Mouse (Mus musculus): Measurements from ENCODE around the gene Lck. TPM values are rescaled to one million over a fixed set of nuclear protein-coding genes. Genes with fewer than 3 reads are reported as not detected.
"Not testable (repeated sequence)": the region's sequence is repeated elsewhere in the genome, so short reads cannot be mapped to it uniquely, and the experiment has no call there.

The Lck gene
- polyA plus RNA-seq, 1 experiment from 2014 or later = 5.7 TPM

DNA sequence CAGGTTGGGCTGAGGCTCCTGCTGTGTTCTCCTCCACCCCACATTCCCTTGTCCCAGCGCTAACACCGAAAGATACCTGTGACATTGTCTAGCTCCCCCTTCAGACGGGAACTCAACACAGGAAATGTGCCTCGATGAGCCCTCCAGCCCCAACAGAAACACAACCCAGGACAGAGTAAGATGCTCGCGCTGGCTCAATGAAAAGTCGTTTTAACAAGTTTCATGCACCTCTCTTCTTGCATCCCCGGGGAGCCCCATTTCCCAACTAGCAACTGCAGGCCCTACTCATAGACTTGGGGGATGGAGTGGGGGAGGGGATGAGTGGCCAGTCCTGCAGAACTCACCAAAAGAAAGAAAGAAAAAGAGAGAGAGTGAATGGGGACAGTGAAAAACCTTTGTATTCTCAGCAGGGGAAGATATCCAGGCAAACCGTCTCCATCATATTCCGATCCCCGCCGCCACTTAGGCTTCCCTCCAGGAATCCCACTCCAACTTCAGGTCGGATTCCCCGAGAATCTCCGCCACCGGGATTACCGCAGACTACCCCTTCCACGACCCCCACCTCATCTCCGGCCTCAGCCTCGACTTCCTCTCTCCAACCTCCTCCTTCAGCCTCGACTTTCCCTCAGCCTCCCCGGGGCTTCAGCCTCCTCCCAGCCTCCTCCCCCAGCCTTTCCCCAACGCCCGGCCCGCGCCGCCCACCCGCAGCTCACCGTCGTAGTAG is 31.4 kb downstream of the Lck start:
- H3K27me3 ChIP-seq (ENCODE audit: insufficient read depth, low read length) = no peaks in the 10 kb centered on the region
- peak; percentile 34; the same call in 1 of the 2 replicates for TF ChIP-seq CTCF (IDR thresholded peaks at IDR 0.05; ENCODE audit: low read depth)
- peak overlapping the region; percentile 72 for H3K27ac ChIP-seq (ENCODE audit: low read depth)
- H3K9ac ChIP-seq = peak overlapping the region; percentile 75
- peak overlapping the region; percentile 75 for H3K4me3 ChIP-seq (ENCODE audit: low read depth, low read length)
- H3K4me2 ChIP-seq = peak overlapping the region; percentile 80
- ATAC-seq (ENCODE audit: insufficient read depth) (peak; percentile 7; the same call in 1 of the 2 replicates), DNase-seq (peak; percentile 44)
- H3K9me3 ChIP-seq (ENCODE audit: low read depth, low read length) = no peaks in the 10 kb centered on the region
- H3K36me3 ChIP-seq (ENCODE audit: insufficient read depth) = peaks cover 18% of the 10 kb centered on the region
- no peaks in the 10 kb centered on the region for H3K4me1 ChIP-seq (ENCODE audit: insufficient read depth)
- 2% methylated on average over 30 of the region's 30 CpGs for WGBS

DNA sequence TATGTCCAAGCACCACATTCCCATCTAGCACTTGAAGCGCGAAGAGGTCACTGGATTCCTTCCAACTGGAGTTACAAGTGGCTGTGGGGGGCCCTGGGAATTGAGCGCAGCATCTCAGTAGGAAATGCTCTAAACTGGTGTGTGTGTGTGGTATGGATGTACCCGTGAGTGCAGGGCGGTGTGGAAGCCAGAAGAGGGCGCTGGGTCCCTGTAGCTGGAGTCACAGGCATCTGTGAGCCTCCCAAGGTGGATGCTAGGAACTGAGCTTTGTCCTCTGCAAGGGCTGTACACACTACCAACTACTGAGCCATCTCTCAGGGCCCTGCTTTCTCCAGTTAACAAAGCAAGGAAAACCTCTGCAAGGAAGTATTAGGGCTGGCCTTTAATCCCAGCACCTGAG is 33.4 kb downstream of the Lck start:
- TF ChIP-seq CTCF (IDR thresholded peaks at IDR 0.05; ENCODE audit: low read depth) = peak; percentile 48
- peak; percentile 23 for DNase-seq
- Histone ChIP-seq H3K4me1 (ENCODE audit: insufficient read depth) (no peaks in the 10 kb centered on the region), H3K36me3 (ENCODE audit: insufficient read depth) (peaks cover 27% of the 10 kb centered on the region), H3K9me3 (ENCODE audit: low read depth, low read length) (no peaks in the 10 kb centered on the region), H3K27me3 (ENCODE audit: insufficient read depth, low read length) (no peaks in the 10 kb centered on the region), H3K4me2 (no peak overlapping the region), H3K27ac (ENCODE audit: low read depth) (no peak overlapping the region), H3K4me3 (ENCODE audit: low read depth, low read length) (no peak overlapping the region), H3K9ac (no peak overlapping the region; the same call in 1 of the 2 replicates)
- 86% methylated on average over 6 of the region's 6 CpGs for WGBS
- no peak for ATAC-seq (ENCODE audit: insufficient read depth)

DNA sequence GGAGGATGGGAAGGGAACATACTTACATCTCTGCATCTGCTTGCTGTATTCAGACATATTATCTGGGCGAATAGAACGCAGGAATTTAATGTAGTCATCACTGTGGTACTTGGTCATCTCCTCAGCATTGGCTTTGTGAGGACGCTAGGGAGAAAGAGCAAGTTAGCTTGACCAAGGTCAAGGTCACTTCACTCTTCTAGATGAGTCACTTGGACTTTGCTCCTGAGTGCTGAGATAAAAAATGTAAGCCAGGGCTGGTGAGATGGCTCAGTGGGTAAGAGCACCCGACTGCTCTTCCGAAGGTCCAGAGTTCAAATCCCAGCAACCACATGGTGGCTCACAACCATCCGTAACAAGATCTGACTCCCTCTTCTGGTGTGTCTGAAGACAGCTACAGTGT is 44.5 kb downstream of the Lck start:
- DNase-seq; H3K27me3 ChIP-seq (ENCODE audit: insufficient read depth, low read length): not testable (repeated sequence)

DNA sequence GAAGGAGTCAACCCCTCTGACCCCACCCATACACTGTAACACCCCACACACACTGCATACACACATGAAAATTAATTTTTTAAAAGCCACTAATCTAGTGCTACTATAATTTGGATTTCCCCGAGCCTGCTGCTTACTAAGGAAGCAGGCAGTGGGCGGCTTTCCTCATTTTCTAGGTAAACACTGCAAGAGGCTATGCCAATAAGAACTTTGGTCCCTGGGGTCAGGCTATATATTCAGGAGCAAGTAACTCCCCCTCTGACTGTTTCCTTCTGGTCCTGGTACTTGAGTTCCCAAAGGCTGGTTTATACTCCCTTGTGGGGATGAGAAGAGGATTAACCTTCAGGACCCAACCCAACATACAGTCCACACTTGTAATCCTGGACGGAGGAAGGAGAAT is 47.6 kb downstream of the Lck start:
- 82% methylated on average over 3 of the region's 3 CpGs for WGBS
- Histone ChIP-seq H3K4me2 (no peak overlapping the region), H3K27me3 (ENCODE audit: insufficient read depth, low read length) (no peaks in the 10 kb centered on the region), H3K4me3 (ENCODE audit: low read depth, low read length) (no peak overlapping the region), H3K9me3 (ENCODE audit: low read depth, low read length) (no peaks in the 10 kb centered on the region), H3K4me1 (ENCODE audit: insufficient read depth) (no peaks in the 10 kb centered on the region), H3K36me3 (ENCODE audit: insufficient read depth) (peaks cover 95% of the 10 kb centered on the region), H3K27ac (ENCODE audit: low read depth) (no peak overlapping the region), H3K9ac (no peak overlapping the region)
- no peak for TF ChIP-seq CTCF (IDR thresholded peaks at IDR 0.05; ENCODE audit: low read depth)
- ATAC-seq (ENCODE audit: insufficient read depth) = no peak
- DNase-seq = no peak

More for the DNA sequence above, 44.5 kb downstream of the Lck start:
- H3K4me1 ChIP-seq (ENCODE audit: insufficient read depth); H3K9ac ChIP-seq; H3K27ac ChIP-seq (ENCODE audit: low read depth); H3K9me3 ChIP-seq (ENCODE audit: low read depth, low read length); H3K4me3 ChIP-seq (ENCODE audit: low read depth, low read length); ATAC-seq (ENCODE audit: insufficient read depth); H3K4me2 ChIP-seq: not testable (repeated sequence)
- 96% methylated on average over 5 of the region's 6 CpGs for WGBS
- peaks cover 92% of the 10 kb centered on the region for H3K36me3 ChIP-seq (ENCODE audit: insufficient read depth)

GRCm38 (mm10) chr4:129525338-129525737 is 48.1 kb downstream of the Lck start:
- no peak overlapping the region for H3K27ac ChIP-seq (ENCODE audit: low read depth)
- 86% methylated on average over 5 of the region's 5 CpGs for WGBS

DNA sequence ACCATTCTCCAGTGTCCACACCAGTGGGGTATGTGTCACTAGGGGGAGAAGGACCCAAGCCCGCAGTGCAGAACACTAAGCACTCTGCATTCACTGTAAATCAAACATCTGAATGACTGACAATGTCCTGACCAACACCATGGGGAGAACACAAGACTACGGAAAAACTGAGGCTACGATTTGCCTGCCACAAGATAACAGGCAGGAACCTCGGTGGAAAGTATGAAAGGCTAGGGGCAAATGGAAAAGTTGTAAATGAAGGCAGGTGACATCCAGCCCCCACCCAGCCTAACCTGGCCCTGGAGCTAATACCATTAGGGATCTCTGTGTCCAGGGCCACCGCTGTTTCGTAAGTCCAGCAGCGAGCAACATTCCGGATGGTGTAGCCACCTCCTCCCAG is 54.9 kb downstream of the Lck start:
- peaks cover 79% of the 10 kb centered on the region for H3K36me3 ChIP-seq (ENCODE audit: insufficient read depth)
- H3K9ac ChIP-seq = no peak overlapping the region
- no peaks in the 10 kb centered on the region for H3K9me3 ChIP-seq (ENCODE audit: low read depth, low read length)
- H3K4me2 ChIP-seq = no peak overlapping the region
- no peaks in the 10 kb centered on the region for H3K27me3 ChIP-seq (ENCODE audit: insufficient read depth, low read length)
- H3K4me3 ChIP-seq (ENCODE audit: low read depth, low read length) = no peak overlapping the region
- WGBS = 82% methylated on average over 8 of the region's 8 CpGs
- no peak for TF ChIP-seq CTCF (IDR thresholded peaks at IDR 0.05; ENCODE audit: low read depth)
- no peaks in the 10 kb centered on the region for H3K4me1 ChIP-seq (ENCODE audit: insufficient read depth)
- no peak for ATAC-seq (ENCODE audit: insufficient read depth)
- no peak for DNase-seq
- H3K27ac ChIP-seq (ENCODE audit: low read depth) = no peak overlapping the region

More at GRCm38 (mm10) chr4:129525338-129525737, 48.1 kb downstream of the Lck start:
- Histone ChIP-seq H3K4me2 (no peak overlapping the region), H3K4me1 (ENCODE audit: insufficient read depth) (no peaks in the 10 kb centered on the region), H3K4me3 (ENCODE audit: low read depth, low read length) (no peak overlapping the region), H3K27me3 (ENCODE audit: insufficient read depth, low read length) (no peaks in the 10 kb centered on the region), H3K9me3 (ENCODE audit: low read depth, low read length) (no peaks in the 10 kb centered on the region), H3K9ac (no peak overlapping the region), H3K36me3 (ENCODE audit: insufficient read depth) (peaks cover 95% of the 10 kb centered on the region)
- no peak for ATAC-seq (ENCODE audit: insufficient read depth)
- TF ChIP-seq CTCF (IDR thresholded peaks at IDR 0.05; ENCODE audit: low read depth) = no peak
- DNase-seq = no peak

- Histone ChIP-seq H3K9ac (no peak overlapping the region), H3K36me3 (ENCODE audit: insufficient read depth) (peaks cover 63% of the 10 kb centered on the region), H3K27me3 (ENCODE audit: insufficient read depth, low read length) (no peaks in the 10 kb centered on the region), H3K4me1 (ENCODE audit: insufficient read depth) (0 out of 2 replicates have a peak, but pooled peaks cover 3% of the 10 kb centered on the region), H3K4me3 (ENCODE audit: low read depth, low read length) (no peak overlapping the region), H3K4me2 (peak overlapping the region; percentile 25; the same call in 1 of the 2 replicates), H3K9me3 (ENCODE audit: low read depth, low read length) (no peaks in the 10 kb centered on the region), H3K27ac (ENCODE audit: low read depth) (peak overlapping the region; percentile 39)
- DNase-seq = peak; percentile 77
- ATAC-seq (ENCODE audit: insufficient read depth) = no peak
- TF ChIP-seq CTCF (IDR thresholded peaks at IDR 0.05; ENCODE audit: low read depth) = no peak
- WGBS = 29% methylated on average over 2 of the region's 2 CpGs
These were observed 56.5 kb downstream of the Lck start for GRCm38 (mm10) chr4:129516925-129517324.
